Mouse (Mus musculus) spleen, embryonic (tissue): ENCODE measurements at regions not wholly inside any gene's neighbourhood (a gene's known extent, or its start where the extent isn't known, plus 50 kb on each side); places are given as distances from the start of the nearest gene placed in this dataset.

Experiments
- CTCF ChIA-PET: fragments of 350-600 bp; sonication (Branson Sonifier 250); formaldehyde crosslinking; loops from one replicate; lab custom pipeline; 2022; lab: Charles Lee

- CTCF ChIA-PET = no interaction called here
Measured at GRCm38 (mm10) chr16:22327386-22327785, 61.6 kb upstream of the Tra2b start.

GRCm38 (mm10) chr16:22325161-22325560 lies 59.4 kb upstream of the Tra2b start:
- CTCF ChIA-PET = interaction anchor here (0.6 kb wide), 1 partner anchor 70 kb away, joined by 3 read pairs; no protein-coding TSS in a partner anchor

GRCm38 (mm10) chr16:22316251-22316711 lies 50.5 kb upstream of the Tra2b start:
- CTCF ChIA-PET = no interaction called here
